Mouse (Mus musculus): ENCODE results near the gene Flad1. TPM values are rescaled to one million over a fixed set of nuclear protein-coding genes. Genes with fewer than 3 reads are reported as not detected.

Flad1 gene
- total RNA-seq (2022): 10 to 100 TPM; 55.5 to 71.8 (median 67.9) TPM

GRCm38 (mm10) chr3:89411490-89412393 is at the start of gene Flad1:
TSS of gene Flad1 (minus strand) at chr3:89411870.
- DNase-seq (ENCODE audit: low spot score): peak; percentile 100

GRCm38 (mm10) chr3:89458965-89459807 is 47.5 kb upstream of the Flad1 start:
- DNase-seq (ENCODE audit: low spot score): peak; percentile 89

- no peak for DNase-seq (ENCODE audit: low spot score)
Measured at GRCm38 (mm10) chr3:89458372-89458964, 46.8 kb upstream of the Flad1 start.

- DNase-seq (ENCODE audit: low spot score): peak; percentile 44
Measured at GRCm38 (mm10) chr3:89456726-89457665, 45.3 kb upstream of the Flad1 start.

GRCm38 (mm10) chr3:89455786-89456285 is 44.2 kb upstream of the Flad1 start:
- DNase-seq (ENCODE audit: low spot score): no peak

- no peak for DNase-seq (ENCODE audit: low spot score)
Measured at GRCm38 (mm10) chr3:89454401-89455177, 42.9 kb upstream of the Flad1 start, which contains the start of gene Pmvk. TSS of gene Pmvk (plus strand) at chr3:89454541.

GRCm38 (mm10) chr3:89451916-89452315 is 40.2 kb upstream of the Flad1 start:
- DNase-seq (ENCODE audit: low spot score): no peak

GRCm38 (mm10) chr3:89449541-89449940 is 37.9 kb upstream of the Flad1 start:
- peak; percentile 47 for DNase-seq (ENCODE audit: low spot score)

GRCm38 (mm10) chr3:89448720-89449537 is 37.3 kb upstream of the Flad1 start:
- DNase-seq (ENCODE audit: low spot score): no peak

- no peak for DNase-seq (ENCODE audit: low spot score)
Measured at GRCm38 (mm10) chr3:89440691-89441090, 29.0 kb upstream of the Flad1 start.

GRCm38 (mm10) chr3:89437269-89437668 is 25.6 kb upstream of the Flad1 start:
- DNase-seq (ENCODE audit: low spot score): no peak

- DNase-seq (ENCODE audit: low spot score): peak; percentile 72
Measured at GRCm38 (mm10) chr3:89436176-89437113, 24.8 kb upstream of the Flad1 start, which contains the start of gene Pbxip1. TSS of gene Pbxip1 (plus strand) at chr3:89436706.

- no peak for DNase-seq (ENCODE audit: low spot score)
Measured at GRCm38 (mm10) chr3:89435041-89435440, 23.4 kb upstream of the Flad1 start.

- DNase-seq (ENCODE audit: low spot score): no peak
Measured at GRCm38 (mm10) chr3:89434532-89434931, 22.9 kb upstream of the Flad1 start.

- DNase-seq (ENCODE audit: low spot score): no peak
Measured at GRCm38 (mm10) chr3:89432606-89433005, 20.9 kb upstream of the Flad1 start.

GRCm38 (mm10) chr3:89430171-89431159 is 18.8 kb upstream of the Flad1 start, which contains the start of gene Pygo2:
TSS of gene Pygo2 (plus strand) at chr3:89430214.
- peak; percentile 94 for DNase-seq (ENCODE audit: low spot score)

Data from heart, adult 8-10 months (tissue).